Mouse (Mus musculus): Measurements from ENCODE around the gene Il4i1.
"Not testable (repeated sequence)": the region's sequence is repeated elsewhere in the genome, so short reads cannot be mapped to it uniquely, and the experiment has no call there.

Il4i1 gene

DNA sequence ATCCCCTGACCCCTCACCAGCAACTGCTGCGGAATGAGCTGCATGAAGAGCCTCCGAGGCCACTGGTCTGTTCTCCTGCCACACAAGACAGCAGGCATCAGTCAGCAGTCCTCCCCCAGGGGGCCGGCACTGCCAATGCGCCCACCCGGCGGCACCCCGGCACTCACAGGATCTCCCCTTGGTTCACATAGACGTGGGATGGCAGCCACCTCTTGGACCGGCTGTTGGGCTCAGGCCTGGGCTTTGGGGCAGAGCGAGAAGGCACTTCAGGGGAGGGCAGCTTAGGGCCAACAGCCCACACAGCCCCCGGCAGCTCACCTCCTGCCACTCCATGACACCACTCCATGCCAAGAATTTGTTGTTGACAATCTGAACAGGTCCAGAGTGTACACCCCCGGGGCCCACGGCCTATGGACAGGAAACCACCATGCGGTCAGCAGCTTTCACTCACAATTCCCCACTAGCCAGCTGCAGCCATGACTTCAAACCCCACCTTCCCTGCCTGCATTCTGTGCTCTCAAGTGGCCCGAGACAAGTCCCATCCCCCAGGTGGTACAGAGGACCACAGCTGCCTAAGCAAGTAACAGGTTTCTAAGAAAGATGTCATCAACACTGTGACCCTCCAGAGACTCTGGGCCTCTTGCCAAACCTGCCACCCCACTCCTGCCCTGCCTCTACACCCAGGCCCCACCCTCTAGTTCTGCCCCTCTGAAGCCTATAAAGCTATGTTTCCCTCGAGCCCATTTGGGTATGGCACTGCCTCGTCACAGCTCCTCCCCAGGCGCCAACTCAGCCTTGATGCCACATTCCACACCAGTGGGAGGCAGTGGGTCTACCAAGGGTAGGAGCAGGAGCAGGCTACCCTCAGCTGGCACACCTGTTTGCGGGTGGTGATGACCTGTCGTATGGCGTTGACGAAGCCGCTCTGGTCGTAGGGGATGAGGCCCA is 48.7 kb downstream of the Il4i1 start:
- no peak for DNase-seq

DNA sequence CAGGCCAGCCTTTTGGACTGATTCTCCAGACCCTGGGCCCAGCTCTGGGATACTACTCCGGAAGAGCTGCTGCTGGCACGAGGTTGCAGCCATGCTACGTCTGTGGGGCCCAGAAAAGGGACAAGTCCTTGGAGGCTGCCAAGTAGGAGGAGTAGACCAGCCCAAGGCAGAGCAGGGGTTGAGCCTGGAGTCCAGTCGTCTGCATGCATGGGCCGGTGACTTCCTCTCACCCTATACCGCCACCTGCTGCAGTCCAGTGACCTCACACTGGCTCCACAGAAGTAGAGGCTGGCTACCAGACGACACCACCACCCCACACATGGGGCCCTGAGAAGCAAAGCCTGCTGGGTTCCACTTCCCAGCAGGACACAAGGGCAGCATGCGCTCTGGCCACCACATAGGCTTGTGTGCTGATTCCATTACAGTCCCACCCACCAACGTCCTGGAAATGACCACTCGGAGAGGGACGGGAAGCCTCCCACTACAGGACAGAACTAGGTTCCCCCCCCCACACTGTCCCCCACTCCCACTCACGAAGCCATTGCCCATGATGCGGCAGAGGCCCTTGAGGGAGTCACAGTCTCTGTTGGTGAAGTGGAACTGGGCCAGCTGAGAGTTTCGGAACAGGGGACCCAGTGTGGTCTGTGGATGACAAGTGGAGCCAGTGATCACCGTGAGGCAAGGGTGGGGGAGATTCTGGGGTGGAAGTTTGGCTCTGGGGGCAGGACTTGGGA is 50.3 kb downstream of the Il4i1 start:
- no peak for DNase-seq

DNA sequence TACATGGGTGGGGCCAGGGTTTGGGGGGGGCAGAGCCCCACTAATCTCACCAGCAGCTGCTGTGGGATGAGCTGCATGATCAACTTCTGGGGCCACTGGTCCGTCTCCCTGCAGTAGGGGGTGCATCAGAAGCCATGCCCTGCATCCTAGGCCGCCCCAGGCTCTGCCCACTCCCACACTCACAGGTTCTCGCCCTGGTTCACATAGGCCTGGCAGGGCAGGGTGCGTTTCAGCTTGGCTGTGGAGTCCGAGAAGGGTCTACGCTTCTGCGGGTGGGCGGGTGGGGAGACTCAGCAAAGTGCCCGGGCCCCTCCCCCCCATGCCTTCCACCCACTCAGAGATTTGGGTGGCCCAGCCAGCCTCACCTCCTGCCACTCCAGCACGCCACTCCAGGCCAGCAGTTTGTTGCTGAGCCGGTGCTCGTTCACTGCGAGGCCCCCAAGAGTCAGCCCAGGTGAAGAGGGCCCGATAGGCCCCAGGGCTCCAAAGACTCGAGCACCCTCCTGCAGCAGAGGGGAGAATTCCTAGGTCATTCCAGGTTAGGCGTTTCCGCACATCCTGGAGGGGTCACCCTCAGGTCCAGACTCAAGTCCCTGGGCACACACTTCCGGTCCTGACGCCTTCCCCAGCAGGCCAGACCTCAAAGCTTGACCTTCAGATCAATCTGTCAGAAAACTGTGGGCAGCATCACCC is 51.0 kb downstream of the Il4i1 start:
- DNase-seq = no peak

DNA sequence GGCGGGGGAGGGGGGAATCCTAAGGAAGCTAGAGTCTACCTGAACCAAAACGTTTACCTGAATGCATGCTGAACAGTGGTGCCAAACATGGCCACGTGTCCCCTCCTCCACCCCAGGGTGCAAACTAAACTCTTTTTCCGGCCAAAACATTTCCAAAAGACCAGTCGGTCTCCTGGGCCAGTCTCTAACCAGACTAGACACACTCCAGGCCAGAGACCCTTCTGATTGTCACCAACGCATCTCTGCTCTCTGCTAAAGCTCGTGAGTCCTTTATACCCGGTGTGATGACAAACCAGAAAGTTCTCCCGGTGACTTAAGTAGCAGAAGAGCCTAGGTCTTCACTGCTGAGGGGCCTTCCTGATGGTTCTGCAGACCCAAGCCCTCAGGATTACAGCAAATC is 51.6 kb downstream of the Il4i1 start:
- DNase-seq = no peak

DNA sequence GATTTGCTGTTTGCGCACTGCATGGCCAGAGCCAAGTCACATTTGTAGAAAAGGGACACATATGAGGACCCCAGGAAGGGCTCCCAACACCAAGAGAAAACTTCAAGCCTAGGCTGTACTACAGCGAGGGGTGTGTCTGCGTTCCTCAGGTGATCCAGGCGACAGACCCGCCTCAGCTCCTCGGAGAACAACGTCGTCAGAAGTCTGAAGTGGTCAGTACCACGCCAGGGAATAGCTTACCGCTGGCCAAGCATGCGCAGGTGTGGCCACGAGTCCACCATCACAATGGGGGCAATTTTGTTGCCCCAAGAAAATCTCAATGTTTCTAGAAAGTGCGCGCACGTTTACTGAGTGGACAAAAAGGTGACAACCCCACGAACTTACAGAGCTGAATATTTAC is 52.3 kb downstream of the Il4i1 start:
- no peak for DNase-seq

DNA sequence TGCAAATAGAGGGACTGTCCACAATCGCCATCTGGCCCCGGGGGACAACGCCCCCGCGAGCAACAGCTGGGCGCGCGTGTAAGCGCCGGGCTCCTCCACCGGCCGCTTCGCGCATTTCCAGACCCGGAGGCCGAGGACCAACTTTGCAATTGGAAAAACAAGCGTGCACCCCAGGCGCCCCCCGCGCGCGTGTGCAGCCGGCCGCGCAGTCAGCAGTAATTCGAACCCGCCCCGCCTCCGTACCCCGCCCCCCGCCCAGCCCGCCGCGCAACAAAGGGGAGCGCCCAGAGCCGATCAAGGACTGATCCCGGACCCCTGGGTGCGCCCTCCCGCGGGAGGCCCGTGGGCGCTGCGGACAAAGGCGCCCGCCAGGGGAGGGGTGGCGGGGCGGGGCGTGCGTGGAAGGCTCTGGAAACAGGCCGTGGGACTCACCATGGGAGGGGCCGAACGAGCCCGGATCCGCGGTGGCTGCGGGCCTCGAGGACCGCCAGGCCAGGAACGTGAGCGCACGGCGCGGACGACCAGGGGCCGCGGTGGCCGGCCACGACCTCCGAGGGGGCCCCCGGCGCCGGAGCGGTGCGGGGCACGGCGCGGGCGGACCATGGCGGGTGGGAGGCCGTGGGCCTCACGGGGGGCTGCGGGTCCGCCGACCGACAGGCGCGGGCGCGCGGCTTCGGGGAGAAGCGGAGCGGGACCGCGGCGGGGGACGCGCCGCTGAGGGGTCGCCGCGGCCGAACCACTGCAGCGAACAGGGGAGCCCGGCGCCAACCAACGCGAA is 52.9 kb downstream of the Il4i1 start:
- peak; percentile 83 for DNase-seq

DNA sequence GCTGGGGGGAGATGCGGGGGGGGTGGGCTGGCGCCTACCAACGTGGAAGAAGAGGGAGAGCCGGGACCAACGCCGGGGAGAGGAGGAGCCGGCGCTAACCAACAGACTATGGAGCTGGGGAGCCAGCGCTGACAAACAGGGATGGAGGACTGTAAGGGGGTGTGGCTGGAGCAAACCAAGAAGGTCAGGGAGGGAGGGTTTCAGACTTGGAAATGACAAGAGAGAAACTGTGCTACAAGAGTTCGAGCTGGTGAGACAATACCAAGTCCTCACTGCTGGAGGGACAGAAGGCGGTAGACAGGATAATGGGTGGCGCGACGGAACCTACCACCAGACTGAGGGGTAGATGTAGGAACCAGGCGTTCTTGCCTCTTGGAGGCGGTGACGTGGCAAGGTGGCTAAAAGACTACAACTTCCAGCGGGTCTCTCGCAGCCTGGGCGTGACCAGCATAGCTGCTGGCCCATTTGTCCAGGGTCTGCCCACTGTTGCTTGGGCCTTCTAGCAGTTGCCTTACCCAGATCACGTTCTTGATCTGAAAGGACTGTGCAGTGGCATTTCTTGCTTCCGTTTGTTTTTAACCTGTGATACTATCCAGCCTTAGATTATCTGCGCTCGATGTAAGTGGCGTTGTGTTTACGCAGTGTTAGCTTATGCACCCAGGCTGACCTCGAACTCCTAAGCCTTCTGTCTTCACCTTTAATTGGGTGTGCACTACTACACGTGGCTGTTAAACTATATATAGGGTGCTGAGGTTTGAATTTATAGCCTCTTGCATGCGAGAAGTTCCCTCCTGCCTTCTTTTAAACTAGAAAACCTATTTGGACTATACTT is 53.7 kb downstream of the Il4i1 start, which contains the start of gene Ptov1:
TSS of gene Ptov1 (minus strand) at position 92 of the 832 bp plus-strand sequence.
- DNase-seq = peak; percentile 95

DNA sequence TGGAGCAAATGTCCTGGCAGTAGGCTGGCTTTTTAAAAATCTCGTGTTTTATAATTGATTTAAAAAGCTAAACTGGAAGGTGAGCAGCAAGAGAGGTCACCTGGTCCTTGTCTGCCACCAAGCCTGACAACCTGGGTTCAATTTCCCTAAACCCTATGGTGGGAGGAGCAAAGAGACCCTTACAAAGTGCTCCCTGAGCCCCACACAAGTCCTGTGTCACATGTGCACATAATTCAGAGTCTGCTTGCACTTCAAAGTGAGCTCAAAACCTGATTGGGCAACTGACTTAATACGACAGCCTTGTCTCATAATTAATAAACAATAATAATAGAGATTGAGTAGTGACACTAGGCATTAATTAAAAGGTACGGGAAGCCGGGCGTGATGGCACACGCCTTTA is 54.4 kb downstream of the Il4i1 start:
- DNase-seq = no peak

DNA sequence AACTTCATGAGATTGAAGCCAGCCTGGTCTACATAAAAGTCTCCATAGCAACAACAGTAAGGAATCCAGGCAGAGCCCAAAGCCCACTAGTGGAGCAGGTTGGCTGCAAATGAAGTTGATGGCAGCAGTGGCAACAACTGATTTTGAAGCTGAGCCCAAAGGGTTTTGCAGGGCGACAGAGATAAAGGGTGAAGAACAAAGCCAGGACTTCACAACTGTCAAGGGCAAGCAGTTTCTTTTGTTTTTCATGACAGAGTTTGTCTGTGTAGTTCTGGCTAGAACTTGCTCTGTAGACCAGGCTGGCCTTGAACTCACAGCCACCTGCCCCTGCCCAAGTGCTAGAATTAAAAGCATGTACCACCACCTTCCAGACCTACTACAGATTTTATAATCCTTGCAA is 55.0 kb downstream of the Il4i1 start:
- DNase-seq = no peak

DNA sequence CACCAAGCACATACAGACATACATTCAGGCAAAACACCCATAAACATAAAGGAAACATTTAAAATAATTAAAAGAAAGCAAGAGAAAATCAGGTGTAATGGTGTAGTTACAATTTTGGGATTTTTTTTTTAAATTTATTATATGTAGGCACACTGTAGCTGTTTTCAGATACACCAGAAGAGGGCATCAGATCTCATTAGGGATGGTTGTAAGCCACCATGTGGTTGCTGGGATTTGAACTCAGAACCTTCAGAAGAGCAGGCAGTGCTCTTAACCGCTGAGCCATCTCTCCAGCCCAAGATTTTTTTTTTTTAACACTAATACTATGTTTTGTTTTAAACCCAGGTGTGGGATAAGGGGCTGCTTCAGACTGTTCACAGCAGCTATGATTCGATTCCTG is 55.6 kb downstream of the Il4i1 start:
- DNase-seq = not testable (repeated sequence)

DNA sequence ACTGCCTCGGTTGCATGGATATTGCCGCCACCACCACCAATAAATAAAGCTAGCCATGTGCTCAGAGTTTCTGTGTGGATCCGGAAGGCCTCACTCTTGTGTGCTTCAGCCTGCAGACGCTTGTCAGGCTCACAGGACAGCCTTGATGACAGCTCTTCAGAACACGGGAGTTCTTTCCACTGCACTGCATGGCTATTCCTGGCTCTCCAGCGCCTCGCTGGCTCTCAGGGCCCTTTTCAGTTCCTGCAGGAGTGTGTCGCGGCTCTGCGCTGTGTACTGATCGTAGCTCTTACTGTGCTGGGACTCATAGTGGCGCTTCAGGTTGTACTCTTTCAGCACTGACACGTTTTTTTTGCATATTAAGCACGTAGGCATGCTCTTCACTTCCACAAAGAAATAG is 61.6 kb downstream of the Il4i1 start:
- no peak for DNase-seq

DNA sequence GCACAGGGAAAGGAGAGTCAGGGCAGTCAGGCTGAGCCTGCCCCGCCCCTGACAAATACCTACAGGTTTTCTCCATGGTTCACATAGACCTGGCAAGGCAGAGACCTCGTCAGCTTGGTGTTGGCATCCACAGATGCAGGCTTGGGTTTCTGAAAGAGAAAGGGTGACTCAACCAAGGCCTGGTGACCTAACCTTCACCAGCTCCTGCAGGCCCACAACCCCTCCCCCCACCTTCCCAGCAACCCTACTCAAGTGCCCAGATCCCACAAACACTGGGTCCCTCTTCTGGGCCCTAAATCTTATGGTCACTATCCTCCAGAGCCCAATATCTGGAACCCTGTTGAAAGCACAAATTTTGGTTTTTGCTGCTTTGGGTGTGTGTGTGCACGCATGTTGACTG is 66.8 kb downstream of the Il4i1 start:
- DNase-seq = no peak

DNA sequence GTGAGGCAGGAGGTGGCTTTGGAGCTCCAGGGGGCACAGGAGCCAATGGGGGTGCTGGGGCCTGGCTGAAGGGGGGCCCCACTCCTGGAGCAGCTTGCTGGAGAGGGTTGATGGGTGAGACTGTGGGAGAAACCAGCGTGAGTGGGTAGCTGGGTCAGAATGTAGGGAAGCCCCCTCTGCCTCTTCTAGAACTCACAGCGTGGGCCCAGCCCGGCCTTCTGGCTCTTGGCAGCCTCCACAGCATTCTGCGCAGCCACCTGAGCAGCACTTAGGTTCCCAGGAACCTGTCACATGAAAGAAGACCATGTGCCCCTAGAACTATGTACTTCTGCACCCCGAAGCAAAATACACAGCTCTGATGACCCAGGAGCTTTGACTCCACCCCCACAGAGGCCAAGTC is 68.5 kb downstream of the Il4i1 start:
- DNase-seq = no peak

DNA sequence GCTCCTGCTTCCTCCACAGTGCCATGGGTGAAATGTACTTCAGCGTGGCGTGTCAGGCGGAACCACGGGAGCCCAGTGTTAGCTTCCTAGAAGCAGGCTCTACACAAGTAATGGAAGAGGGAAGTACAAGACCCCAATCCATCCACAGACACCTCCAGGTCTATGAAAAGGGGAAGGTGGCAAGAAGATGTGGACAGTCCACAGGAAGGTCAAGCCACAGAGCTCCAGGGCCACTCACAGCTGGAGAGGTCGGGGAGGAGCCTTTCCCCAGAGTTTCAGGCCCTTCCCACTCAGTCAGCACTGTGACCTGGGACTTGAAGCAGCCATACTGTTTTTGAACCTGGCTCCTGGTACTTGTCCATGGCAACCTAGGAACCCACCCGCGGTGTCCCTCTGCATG is 70.8 kb downstream of the Il4i1 start:
- no peak for DNase-seq

DNA sequence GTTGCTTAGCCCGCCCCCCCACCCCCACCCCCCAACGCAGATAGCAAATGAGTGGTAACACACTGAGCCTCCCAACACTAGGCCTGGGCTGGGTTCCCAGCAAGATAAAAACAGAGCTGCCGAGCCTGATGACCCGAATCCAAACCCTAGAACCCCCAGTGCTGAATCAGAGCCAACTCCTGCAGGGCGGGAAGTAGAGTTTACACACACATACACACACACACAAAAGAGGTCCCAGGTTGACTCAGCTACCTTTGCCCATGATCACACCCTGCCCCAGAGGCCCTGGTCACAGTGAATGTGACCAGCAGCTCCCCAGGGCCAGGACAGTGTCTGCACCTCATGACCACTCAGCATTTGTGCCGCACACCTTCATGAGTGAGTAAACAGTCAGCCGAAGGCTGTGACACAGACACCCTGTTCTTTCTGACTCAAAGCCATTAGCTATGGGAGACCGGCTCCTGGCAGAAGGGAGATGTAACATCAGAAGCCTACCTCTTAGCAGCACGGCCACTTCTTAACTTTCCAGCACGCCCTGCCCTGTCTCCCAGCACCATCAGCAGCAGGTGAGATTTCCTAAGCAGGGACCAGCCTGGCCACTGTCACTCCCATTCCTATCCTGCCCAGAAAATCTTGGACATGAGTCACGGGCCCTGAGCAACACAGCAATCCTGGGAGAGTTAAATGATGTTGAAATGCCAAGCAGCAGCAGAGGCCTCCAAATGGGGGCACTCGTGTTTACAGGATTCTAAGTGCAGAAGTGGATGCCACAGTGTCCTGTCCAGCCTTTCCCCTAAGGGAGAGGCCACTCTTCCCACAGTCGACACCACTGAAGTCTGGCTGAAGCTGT is 72.3 kb downstream of the Il4i1 start:
- DNase-seq = no peak

DNA sequence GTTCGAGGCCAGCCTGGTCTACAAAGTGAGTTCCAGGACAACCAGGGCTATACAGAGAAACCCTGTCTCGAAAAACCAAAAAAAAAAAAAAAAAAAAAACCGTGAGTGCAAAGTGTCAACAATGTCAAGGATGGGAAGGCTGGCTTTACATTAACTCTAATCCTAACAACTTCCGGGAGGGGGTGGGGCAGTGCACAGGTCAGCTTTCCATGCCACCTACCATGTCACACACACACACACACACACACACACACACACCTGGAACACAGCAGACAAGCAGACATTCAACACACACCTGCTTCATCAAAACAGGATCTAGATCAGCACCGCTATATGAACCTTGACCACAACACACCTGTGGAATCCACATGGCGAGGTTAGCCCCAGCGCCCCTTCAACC is 74.0 kb downstream of the Il4i1 start:
- DNase-seq = no peak
